Mouse (Mus musculus): ENCODE data around the gene Hnrnph2.

DNA sequence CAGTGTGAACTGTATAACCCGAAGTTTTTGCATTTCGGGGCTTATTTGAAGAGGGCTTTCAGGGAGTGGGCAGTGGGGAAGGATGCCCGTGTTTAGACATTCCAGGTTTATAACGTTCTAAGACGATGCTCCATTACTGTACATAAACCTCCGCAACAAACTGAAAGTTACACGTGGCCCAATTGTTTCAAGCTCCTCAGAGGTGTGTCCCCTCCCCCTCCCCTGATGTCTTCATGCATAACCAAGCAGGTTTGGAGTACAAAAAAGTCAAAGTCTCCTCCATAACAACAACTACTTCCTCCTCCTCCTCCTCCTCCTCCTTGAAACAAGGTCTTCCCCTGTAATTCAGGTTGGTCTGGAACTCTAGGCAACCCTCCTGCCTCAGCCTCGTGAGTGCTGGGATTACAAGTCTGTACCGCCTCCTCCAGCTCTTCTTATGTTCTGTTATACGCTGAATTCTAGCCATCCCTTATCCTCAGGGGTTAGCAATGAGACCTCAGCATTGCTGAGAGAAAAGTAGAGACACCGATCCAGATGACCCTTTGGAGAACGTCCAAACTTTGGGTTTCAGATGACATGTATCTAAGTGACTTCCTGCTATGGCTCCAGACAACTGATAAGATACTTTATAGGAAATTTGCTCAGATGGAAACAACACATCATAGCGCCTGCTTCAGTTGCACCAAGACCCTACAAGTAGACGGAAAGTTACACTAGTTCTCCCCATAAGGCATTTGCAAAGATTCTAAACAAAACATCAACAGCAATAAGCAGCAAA lies 20.3 kb upstream of the Hnrnph2 start:
- TF ChIP-seq CTCF (IDR thresholded peaks at IDR 0.05; ENCODE audit: control insufficient read depth, insufficient read depth, insufficient read length) (no peak), USF1 (IDR thresholded peaks at IDR 0.05; ENCODE audit: low read depth) (no peak)

Data from C2C12 (cell line).